ENCODE assay signal across 8 mouse cellular contexts in genomic region chr12:111705186-111705973, GRCm38 (mm10). TPM values are rescaled to one million over a fixed set of nuclear protein-coding genes. Genes with fewer than 3 reads are reported as not detected.
DNase-seq lines count a peak whose midpoint lies in the region; ATAC-seq lines count a peak whose summit lies in the region.

No protein-coding gene starts in this region.

- no peaks in the 10 kb centered on the region for H3K9me3 ChIP-seq in midbrain, embryonic 13.5 days
- no peaks in the 10 kb centered on the region for H3K9me3 ChIP-seq in midbrain, embryonic 10.5 days (replicated peaks)
- H3K9me3 ChIP-seq in intestine, embryonic 16.5 days (ENCODE audit: control insufficient read depth, low read length) = no peaks in the 10 kb centered on the region

- peaks cover 41% of the 10 kb centered on the region for H3K36me3 ChIP-seq in midbrain, embryonic 13.5 days
- peaks cover 42% of the 10 kb centered on the region for H3K36me3 ChIP-seq in midbrain, embryonic 10.5 days
- peaks cover 4% of the 10 kb centered on the region for H3K36me3 ChIP-seq in intestine, embryonic 16.5 days (ENCODE audit: control insufficient read depth, insufficient read depth, low read length)

- H3K27me3 ChIP-seq in midbrain, embryonic 13.5 days = no peaks in the 10 kb centered on the region
- no peaks in the 10 kb centered on the region for H3K27me3 ChIP-seq in midbrain, embryonic 10.5 days (ENCODE audit: low read depth, poor library complexity, severe bottlenecking)
- H3K27me3 ChIP-seq in intestine, embryonic 16.5 days (replicated peaks; ENCODE audit: control insufficient read depth, insufficient read depth, low read length) = no peaks in the 10 kb centered on the region

- WGBS in midbrain, embryonic 13.5 days = 88% methylated on average over 15 of the region's 15 CpGs
- 80% methylated on average over 15 of the region's 15 CpGs for WGBS in midbrain, embryonic 10.5 days
- 45% methylated on average over 15 of the region's 15 CpGs for WGBS in intestine, embryonic 16.5 days

- H3K4me1 ChIP-seq in midbrain, embryonic 13.5 days (replicated peaks) = peaks cover 5% of the 10 kb centered on the region; the same call in 1 of the 2 replicates
- H3K4me1 ChIP-seq in midbrain, embryonic 10.5 days = peaks cover 20% of the 10 kb centered on the region
- H3K4me1 ChIP-seq in intestine, embryonic 16.5 days (ENCODE audit: control insufficient read depth, insufficient read depth, low read length) = peaks cover 11% of the 10 kb centered on the region

- no peak overlapping the region for H3K27ac ChIP-seq in midbrain, embryonic 13.5 days
- H3K27ac ChIP-seq in midbrain, embryonic 10.5 days (replicated peaks) = no peak overlapping the region; the same call in 1 of the 2 replicates
- peak overlapping the region; percentile 44 for H3K27ac ChIP-seq in intestine, embryonic 16.5 days (ENCODE audit: low read length)

- H3K4me3 ChIP-seq in midbrain, embryonic 13.5 days (replicated peaks) = no peak overlapping the region
- no peak overlapping the region for H3K4me3 ChIP-seq in midbrain, embryonic 10.5 days
- no peak overlapping the region for H3K4me3 ChIP-seq in intestine, embryonic 16.5 days (ENCODE audit: low read length)

- no peak overlapping the region for H3K4me2 ChIP-seq in midbrain, embryonic 13.5 days (replicated peaks)
- H3K4me2 ChIP-seq in intestine, embryonic 16.5 days (ENCODE audit: low read depth, low read length) = no peak overlapping the region

- no peak for ATAC-seq in midbrain, embryonic 13.5 days
- peak; percentile 29; the same call in 1 of the 2 replicates for ATAC-seq in intestine, embryonic 16.5 days
- no peak for ATAC-seq in megakaryocyte progenitor cell, adult 5-6 weeks (replicated peaks; ENCODE audit: poor library complexity)
- ATAC-seq in erythroid progenitor cell, adult 5-6 weeks (replicated peaks; ENCODE audit: low FRiP score, poor library complexity, severe bottlenecking) = no peak

- DNase-seq in midbrain, embryonic 10.5 days (ENCODE audit: low spot score) = no peak
- DNase-seq in gastrocnemius, postnatal 14 days = peak; percentile 81
- DNase-seq in lung, postnatal 4 days = peak; percentile 78 to 90
- DNase-seq in layer of hippocampus, postnatal 14 days (ENCODE audit: low spot score in 2 of 2) = no peak

- H3K9ac ChIP-seq in midbrain, embryonic 13.5 days (replicated peaks) = 0 out of 2 replicates have a peak overlapping the region, but pooled peaks have one; percentile 28
- 0 out of 2 replicates have a peak overlapping the region, but pooled peaks have one; percentile 9 for H3K9ac ChIP-seq in intestine, embryonic 16.5 days (ENCODE audit: low read depth, low read length)

- intact Hi-C loops in gastrocnemius, postnatal 14 days (cut with DNase I; ENCODE audit: low total_unique reads) = no loop called here

RNA-seq across cellular contexts. Expression of gene Bag5, which starts 7.7 kb away (rescaled TPM):
- 63.9 and 68.2 TPM in 2 replicates for polyA plus RNA-seq in midbrain, embryonic 13.5 days (2015; fragmentation: Nextera tagmentation; extraction: Ambion mirVana)
- 57.2 and 62.0 TPM in 2 replicates for polyA plus RNA-seq in midbrain, embryonic 10.5 days (2016; fragmentation: Nextera tagmentation; extraction: Ambion mirVana)
- total RNA-seq in gastrocnemius, postnatal 14 days (2021) = 10 to 100 TPM; 14.9 to 17.2 TPM
- polyA plus RNA-seq in intestine, embryonic 16.5 days (2015; fragmentation: Nextera tagmentation; extraction: Ambion mirVana) = 43.0 and 46.2 TPM in 2 replicates
- total RNA-seq in megakaryocyte progenitor cell, adult 5-6 weeks (2015) = 23.6 and 25.8 TPM in 2 replicates
- 29.2 and 46.3 TPM in 2 replicates for total RNA-seq in megakaryocyte progenitor cell, adult 5-6 weeks (2017)
- 10 to 100 TPM; 42.0 to 44.4 TPM for total RNA-seq in layer of hippocampus, postnatal 14 days (2021)
- total RNA-seq in erythroid progenitor cell, adult 5-6 weeks (2015; ENCODE audit: low replicate concordance) = 5.4 and 6.3 TPM in 2 replicates
- total RNA-seq in erythroid progenitor cell, adult 5-6 weeks (2017; ENCODE audit: low replicate concordance) = 1.2 and 8.1 TPM in 2 replicates

RNA-seq across cellular contexts. Expression of gene Apopt1, which starts 7.7 kb away (rescaled TPM):
- polyA plus RNA-seq in midbrain, embryonic 13.5 days (2015; fragmentation: Nextera tagmentation; extraction: Ambion mirVana) = 59.5 and 59.6 TPM in 2 replicates
- 59.8 and 59.9 TPM in 2 replicates for polyA plus RNA-seq in midbrain, embryonic 10.5 days (2016; fragmentation: Nextera tagmentation; extraction: Ambion mirVana)
- 10 to 100 TPM; 34.2 to 35.6 TPM for total RNA-seq in gastrocnemius, postnatal 14 days (2021)
- polyA plus RNA-seq in intestine, embryonic 16.5 days (2015; fragmentation: Nextera tagmentation; extraction: Ambion mirVana) = 56.2 and 58.2 TPM in 2 replicates
- total RNA-seq in megakaryocyte progenitor cell, adult 5-6 weeks (2015) = 67.5 and 72.1 TPM in 2 replicates
- total RNA-seq in megakaryocyte progenitor cell, adult 5-6 weeks (2017) = 54.7 and 55.7 TPM in 2 replicates
- total RNA-seq in layer of hippocampus, postnatal 14 days (2021) = 10 to 100 TPM; 38.5 to 40.0 TPM
- 8.4 and 22.7 TPM in 2 replicates for total RNA-seq in erythroid progenitor cell, adult 5-6 weeks (2015; ENCODE audit: low replicate concordance)
- 4.8 and 11.3 TPM in 2 replicates for total RNA-seq in erythroid progenitor cell, adult 5-6 weeks (2017; ENCODE audit: low replicate concordance)

RNA-seq across cellular contexts. Expression of gene Trmt61a, which starts 27.5 kb away (rescaled TPM):
- polyA plus RNA-seq in midbrain, embryonic 13.5 days (2015; fragmentation: Nextera tagmentation; extraction: Ambion mirVana) = 9.0 and 9.4 TPM in 2 replicates
- 18.4 and 18.7 TPM in 2 replicates for polyA plus RNA-seq in midbrain, embryonic 10.5 days (2016; fragmentation: Nextera tagmentation; extraction: Ambion mirVana)
- 1 to 10 TPM; 2.7 to 4.7 TPM for total RNA-seq in gastrocnemius, postnatal 14 days (2021)
- polyA plus RNA-seq in intestine, embryonic 16.5 days (2015; fragmentation: Nextera tagmentation; extraction: Ambion mirVana) = 11.3 and 12.7 TPM in 2 replicates
- 8.6 and 8.8 TPM in 2 replicates for total RNA-seq in megakaryocyte progenitor cell, adult 5-6 weeks (2015)
- 8.0 and 11.2 TPM in 2 replicates for total RNA-seq in megakaryocyte progenitor cell, adult 5-6 weeks (2017)
- 10 to 100 TPM; 15.6 to 17.5 TPM for total RNA-seq in layer of hippocampus, postnatal 14 days (2021)
- 1.8 and 2.1 TPM in 2 replicates for total RNA-seq in erythroid progenitor cell, adult 5-6 weeks (2015; ENCODE audit: low replicate concordance)
- 0.39 and 2.3 TPM in 2 replicates for total RNA-seq in erythroid progenitor cell, adult 5-6 weeks (2017; ENCODE audit: low replicate concordance)

RNA-seq across cellular contexts. Expression of gene Ckb, which starts 33.2 kb away (rescaled TPM):
- polyA plus RNA-seq in midbrain, embryonic 13.5 days (2015; fragmentation: Nextera tagmentation; extraction: Ambion mirVana) = 1,952 and 2,005 TPM in 2 replicates
- polyA plus RNA-seq in midbrain, embryonic 10.5 days (2016; fragmentation: Nextera tagmentation; extraction: Ambion mirVana) = 2,837 and 3,349 TPM in 2 replicates
- 10 to 100 TPM; 19.8 to 32.6 TPM for total RNA-seq in gastrocnemius, postnatal 14 days (2021)
- polyA plus RNA-seq in intestine, embryonic 16.5 days (2015; fragmentation: Nextera tagmentation; extraction: Ambion mirVana) = 927 and 953 TPM in 2 replicates
- total RNA-seq in megakaryocyte progenitor cell, adult 5-6 weeks (2015) = 0.85 and 1.8 TPM in 2 replicates
- 2.0 and 4.1 TPM in 2 replicates for total RNA-seq in megakaryocyte progenitor cell, adult 5-6 weeks (2017)
- total RNA-seq in layer of hippocampus, postnatal 14 days (2021) = 1,000 to 10,000 TPM; 1,245 to 1,280 TPM
- 2.5 and 9.4 TPM in 2 replicates for total RNA-seq in erythroid progenitor cell, adult 5-6 weeks (2015; ENCODE audit: low replicate concordance)
- total RNA-seq in erythroid progenitor cell, adult 5-6 weeks (2017; ENCODE audit: low replicate concordance) = 5.2 and 10.0 TPM in 2 replicates

RNA-seq across cellular contexts. Expression of gene Klc1, which starts 53.3 kb away (rescaled TPM):
- 545 and 546 TPM in 2 replicates for polyA plus RNA-seq in midbrain, embryonic 13.5 days (2015; fragmentation: Nextera tagmentation; extraction: Ambion mirVana)
- 189 and 265 TPM in 2 replicates for polyA plus RNA-seq in midbrain, embryonic 10.5 days (2016; fragmentation: Nextera tagmentation; extraction: Ambion mirVana)
- 10 to 100 TPM; 53.4 to 62.2 TPM for total RNA-seq in gastrocnemius, postnatal 14 days (2021)
- 75.7 and 83.4 TPM in 2 replicates for polyA plus RNA-seq in intestine, embryonic 16.5 days (2015; fragmentation: Nextera tagmentation; extraction: Ambion mirVana)
- 20.8 and 24.1 TPM in 2 replicates for total RNA-seq in megakaryocyte progenitor cell, adult 5-6 weeks (2015)
- 37.9 and 76.1 TPM in 2 replicates for total RNA-seq in megakaryocyte progenitor cell, adult 5-6 weeks (2017)
- 100 to 1,000 TPM; 826 to 832 TPM for total RNA-seq in layer of hippocampus, postnatal 14 days (2021)
- 18.0 and 31.7 TPM in 2 replicates for total RNA-seq in erythroid progenitor cell, adult 5-6 weeks (2015; ENCODE audit: low replicate concordance)
- total RNA-seq in erythroid progenitor cell, adult 5-6 weeks (2017; ENCODE audit: low replicate concordance) = 38.2 and 63.6 TPM in 2 replicates

Comparison
In these comparisons a context has a peak if more than half of its experiments do, and no peak if none do; other contexts are left out.
1. DNase-seq: peak in gastrocnemius, postnatal 14 days (single experiment) and lung, postnatal 4 days (2 of 2); none in midbrain, embryonic 10.5 days (single experiment) and layer of hippocampus, postnatal 14 days (0 of 2).